Mouse (Mus musculus) thymus, postnatal 14 days (tissue): Measurements from ENCODE around the gene Rbpjl.
A peak's percentile ranks its signal among the peaks of the same experiment; 100 is the strongest.

ENCODE experiments used
- DNase-seq: peaks from one replicate; pipeline ENCODE4 v3.0.0; 2021

Gene Rbpjl

DNA sequence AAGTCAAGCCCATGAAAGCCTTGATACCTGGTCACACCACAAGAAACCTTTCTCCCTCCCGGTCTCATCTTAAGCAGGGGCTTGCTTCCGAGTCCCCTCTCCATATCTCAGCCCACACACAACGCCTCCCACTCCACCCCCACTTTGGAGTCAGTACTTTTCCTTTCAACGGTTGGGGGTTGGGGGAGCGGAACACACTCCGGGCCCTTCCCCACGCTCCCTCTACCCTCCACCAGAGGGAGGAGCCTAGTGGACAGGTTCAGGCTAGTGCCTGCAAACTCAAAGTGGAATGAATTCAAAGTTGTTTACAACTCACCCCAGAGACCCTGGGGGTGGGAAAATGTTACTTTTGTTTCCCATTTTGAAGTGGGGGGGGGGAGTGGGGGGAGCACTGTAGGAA is 27.8 kb downstream of the Rbpjl start:
- peak; percentile 26 for DNase-seq

DNA sequence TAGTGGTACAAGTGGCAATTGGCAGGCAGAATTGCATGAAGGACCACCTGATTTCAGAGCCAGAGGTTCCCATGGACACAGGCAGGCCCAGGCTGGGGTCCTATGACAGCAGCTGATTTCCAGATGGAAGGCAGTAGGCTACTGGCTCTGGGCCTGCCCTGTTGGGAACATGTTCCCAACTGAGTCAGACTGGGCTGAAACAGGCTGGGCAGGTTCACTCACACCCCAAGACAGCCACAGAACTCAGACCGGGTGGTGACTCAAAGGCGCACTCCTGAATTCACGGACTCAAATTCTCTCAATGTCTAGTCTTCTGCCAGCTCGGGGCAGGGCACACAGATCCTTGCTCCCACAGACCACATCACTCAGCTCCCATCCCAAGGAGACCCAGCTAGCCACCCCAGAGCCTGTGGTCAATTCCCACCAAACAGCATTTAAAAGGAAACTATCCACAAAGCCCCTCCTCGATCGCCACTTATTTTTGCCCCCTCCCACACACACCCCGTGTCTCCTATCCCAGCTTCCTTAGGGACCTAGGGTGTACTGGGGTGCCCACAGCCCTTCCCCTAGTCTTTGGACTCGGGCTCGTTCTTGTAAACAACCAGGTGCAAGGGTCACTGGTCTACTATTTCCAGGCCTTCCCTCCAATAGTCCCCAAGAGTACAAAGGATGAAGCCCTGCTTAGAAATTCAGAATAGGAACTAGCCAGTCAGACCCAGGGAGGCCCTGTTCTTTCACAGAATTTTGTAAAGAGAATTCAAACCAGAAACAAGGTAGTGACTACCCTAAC is 28.9 kb downstream of the Rbpjl start:
- DNase-seq: no peak

DNA sequence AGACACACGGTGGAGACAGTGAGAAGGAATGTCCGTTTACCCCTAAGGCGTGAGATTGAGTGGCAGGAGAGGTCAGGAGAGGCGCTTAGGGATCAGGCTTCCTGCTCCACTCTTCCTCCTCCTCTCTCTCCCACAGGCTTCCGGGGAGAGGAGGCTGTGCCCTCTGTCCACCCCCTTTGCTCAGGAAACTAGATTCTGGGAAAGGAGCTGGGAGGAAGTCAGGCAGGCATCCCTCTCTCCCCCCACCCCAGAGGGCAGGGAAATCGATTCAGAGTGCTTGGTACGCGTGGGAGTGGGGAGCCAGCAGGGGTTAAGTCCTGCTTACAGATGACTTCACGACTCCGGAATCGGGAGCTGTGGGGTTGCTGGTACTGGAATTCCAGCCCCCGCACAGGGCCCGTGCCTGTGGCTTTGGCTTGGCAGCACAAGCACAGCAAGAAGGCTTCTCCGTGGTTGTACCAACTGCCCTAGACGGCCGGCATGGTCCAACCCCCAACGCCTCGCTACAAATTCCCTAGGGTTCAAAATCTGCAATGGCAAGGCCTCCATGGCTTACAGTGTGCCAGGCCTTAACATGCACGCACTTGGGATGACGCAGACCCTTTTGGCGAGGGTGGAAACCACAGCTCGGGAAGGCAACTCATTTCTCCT is 29.7 kb downstream of the Rbpjl start:
- DNase-seq: no peak

GRCm38 (mm10) chr2:164433278-164433895 is 30.4 kb downstream of the Rbpjl start:
- DNase-seq: no peak

DNA sequence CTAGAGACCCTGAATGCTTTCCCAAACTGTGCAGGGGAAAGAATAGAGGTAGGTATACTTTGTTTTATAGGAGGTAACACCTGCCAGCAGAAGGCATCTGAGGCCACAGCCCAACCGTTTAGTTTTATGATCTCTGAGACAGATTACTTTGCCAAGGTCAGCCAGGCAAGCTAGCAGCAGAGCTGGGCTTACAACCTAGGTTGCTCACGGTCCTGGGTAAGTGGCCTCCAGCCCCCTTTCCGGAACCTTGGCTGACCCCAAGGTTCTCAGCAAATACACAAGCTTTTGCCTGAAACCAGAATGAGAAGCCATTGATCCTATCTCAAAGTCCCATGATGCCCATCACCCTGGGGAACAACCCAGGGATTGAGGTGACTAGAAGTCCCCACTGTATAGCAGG is 31.7 kb downstream of the Rbpjl start:
- no peak for DNase-seq

GRCm38 (mm10) chr2:164435216-164436090 is 32.5 kb downstream of the Rbpjl start:
- DNase-seq: no peak

DNA sequence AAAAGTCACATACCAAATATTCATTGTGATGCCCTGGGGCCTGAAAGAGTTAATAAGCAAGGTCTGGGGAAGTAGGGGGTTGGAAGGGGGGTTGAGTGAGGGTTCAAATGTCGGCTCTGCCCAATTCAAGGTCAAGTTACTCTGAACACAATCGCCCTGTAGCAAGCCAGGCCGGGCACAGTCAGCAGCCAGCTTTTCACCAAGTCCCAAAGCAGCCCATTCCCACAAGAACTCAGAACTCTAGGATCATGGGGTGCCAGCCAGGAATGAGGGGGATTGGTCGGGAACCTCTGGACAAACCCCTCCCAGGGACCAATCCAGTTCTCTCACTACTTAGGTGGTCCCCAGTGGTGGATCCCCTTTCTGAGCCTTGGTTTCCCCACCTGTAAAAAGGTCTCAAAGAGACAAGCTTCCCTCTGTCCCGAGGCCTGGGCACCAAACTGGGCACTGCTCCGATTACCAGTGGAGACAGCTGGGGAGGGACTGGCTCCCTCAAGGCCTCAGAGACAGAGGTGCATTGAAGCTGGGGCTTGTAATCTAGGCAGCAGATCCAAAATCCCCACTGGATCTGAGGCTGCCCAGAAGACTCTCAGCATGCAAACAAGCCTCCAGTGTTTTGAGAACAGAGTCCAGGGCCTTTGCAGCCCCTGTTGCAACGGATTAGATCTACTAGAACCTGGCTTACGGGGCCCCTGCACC is 33.4 kb downstream of the Rbpjl start:
- DNase-seq: no peak

DNA sequence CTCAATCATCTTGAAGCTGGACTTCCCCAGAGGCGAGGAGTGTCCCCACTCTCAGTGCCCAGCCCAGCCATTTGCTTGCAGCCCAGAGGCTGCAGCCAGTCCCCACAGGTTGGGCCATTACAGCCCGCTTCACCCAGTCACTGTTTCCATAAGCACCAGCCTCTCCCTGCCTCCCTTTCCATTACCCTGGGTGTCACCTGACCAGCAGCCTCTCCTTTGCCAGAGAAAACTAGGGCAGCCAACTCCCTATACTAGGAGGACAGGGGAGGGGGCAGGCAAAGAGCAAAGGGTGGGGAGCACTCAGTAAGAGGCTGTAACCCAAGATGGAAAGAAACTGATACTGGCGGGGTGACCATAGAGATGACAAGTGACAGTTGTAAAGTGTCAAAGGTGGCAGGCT is 34.0 kb downstream of the Rbpjl start:
- DNase-seq: no peak

DNA sequence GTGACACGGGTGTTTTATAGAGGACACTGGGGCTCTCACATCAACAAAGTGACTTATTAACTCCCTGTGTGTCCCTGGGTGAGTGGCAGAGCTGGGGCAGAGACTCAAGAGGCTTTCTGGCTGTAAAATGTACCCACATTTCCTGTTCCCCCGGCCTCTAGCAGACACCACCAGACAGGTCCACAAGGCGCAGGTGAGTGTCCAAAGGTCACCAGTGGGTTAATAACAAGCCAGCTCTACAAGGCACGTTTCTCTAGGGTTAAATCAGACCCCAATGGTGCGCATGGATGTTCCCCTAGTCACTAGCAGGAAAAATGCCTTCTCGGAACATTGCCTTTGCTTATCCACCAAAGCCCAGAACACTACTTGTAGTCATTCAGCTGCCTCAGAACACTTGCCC is 34.8 kb downstream of the Rbpjl start:
- no peak for DNase-seq

- DNase-seq: no peak
Measured at GRCm38 (mm10) chr2:164438257-164438656, 35.3 kb downstream of the Rbpjl start.

- DNase-seq: no peak
Measured at GRCm38 (mm10) chr2:164439001-164439421, 36.1 kb downstream of the Rbpjl start.

GRCm38 (mm10) chr2:164440314-164440713 is 37.4 kb downstream of the Rbpjl start:
- no peak for DNase-seq

DNA sequence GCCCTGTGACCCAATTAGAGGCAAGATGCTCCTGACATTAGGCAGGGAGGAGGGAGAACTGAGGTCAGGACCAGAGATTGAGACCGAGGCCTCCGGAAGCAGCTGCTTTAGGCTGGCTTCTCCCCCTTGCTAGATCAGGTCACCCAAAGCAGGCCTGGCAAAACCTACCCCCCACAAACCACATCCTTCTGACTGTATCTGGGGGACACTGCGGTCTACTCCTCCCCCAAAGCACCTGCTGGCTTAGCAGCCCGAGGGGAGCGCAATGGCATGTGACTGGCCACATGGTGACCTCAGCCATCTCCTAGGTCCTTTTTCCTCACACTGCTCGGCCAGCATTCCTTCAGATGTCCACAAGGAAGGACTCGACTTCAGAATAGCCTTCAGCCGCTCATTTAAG is 38.2 kb downstream of the Rbpjl start:
- peak; percentile 72 for DNase-seq

GRCm38 (mm10) chr2:164441731-164442130 is 38.8 kb downstream of the Rbpjl start:
- DNase-seq: no peak

DNA sequence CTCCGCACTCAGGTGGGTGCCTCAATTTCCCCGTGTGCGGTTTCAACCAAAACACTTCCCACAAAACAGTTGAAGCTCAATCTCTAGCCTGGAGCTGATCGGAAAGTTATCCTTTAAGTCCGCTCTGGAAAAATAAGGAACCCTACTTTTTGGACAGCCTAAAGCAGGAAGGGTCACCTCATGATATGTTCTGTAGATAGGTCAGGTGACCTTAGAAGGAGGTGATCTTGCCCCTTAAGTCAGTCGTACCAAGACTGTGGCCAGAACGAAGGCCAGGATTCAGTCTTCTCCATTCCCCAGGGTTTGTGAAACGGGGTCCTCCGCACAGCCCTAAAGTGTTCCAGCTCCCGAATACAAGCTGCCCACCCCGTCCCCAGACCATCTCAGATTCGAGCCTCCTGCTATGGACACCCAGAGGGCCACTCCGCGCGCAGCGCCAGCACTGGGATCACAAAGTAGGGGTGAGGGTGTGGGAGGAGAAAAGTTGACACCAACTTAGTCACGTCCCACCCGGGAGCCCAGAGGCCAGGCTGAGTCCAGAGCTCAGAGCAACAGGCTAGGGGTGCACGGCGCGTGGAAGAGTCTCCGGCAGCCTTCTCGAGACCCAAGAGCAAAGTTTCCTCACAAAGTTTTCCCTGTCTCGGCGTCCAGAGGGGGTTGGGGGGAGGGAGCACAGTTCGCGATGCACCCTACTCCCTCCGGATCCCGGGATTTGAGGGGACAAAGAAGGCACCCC is 39.5 kb downstream of the Rbpjl start:
- DNase-seq: peak; percentile 20

GRCm38 (mm10) chr2:164443051-164443437 is 40.1 kb downstream of the Rbpjl start:
- DNase-seq: peak; percentile 68

GRCm38 (mm10) chr2:164443460-164444000 is 40.6 kb downstream of the Rbpjl start, which contains the start of gene Sdc4:
Gene Sdc4 (minus strand): TSS chr2:164443887.
- DNase-seq: no peak

DNA sequence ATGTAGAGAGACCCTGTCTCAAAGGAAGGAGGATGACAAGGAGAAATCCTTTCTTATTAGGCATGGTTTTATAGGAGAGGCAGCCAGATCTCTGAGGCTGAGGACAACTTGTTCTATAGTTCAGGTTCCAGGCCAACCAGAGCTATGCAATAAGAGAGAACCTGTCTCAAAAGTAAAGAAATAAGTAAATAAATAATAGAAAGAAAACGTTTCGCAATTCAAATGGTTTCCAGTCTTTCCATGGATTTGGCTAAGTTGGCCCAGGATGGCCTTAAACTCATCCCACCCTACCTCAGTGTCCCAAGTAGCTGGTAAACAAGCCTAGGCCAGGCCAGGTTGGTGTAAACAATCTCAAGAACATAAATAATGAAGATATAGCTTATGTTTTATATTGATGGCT is 41.8 kb downstream of the Rbpjl start:
- no peak for DNase-seq

DNA sequence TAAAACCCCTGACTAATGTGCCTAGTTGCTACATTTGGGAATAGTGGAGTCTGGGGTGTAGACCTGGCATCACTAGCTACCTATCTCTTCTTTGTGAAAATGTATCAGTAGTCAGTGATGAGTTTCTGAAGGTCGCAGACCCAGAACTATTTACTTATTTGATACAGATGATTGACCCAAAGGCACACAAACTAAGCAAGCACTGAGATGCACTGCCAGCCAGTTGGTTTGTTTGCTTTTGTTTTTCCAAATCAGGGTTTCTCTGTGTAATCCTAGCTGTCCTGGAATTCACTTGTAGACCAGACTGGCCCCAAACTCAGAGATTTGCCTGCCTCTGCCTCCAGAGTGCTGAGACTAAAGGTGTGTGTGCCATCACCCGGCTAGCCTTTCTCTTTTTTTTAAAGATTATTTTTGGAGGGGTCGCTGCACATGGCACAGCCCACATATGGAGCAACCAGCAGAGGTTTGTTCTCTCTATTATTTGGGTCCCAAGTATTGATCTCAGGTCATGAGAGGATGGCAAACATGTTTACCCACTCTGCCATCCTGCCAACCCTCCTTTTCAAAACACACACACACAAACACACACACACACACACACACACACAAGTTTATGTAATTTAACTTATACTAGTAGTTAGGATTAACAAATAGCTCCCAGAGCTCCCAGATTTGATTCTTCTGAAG is 42.6 kb downstream of the Rbpjl start:
- DNase-seq: no peak

DNA sequence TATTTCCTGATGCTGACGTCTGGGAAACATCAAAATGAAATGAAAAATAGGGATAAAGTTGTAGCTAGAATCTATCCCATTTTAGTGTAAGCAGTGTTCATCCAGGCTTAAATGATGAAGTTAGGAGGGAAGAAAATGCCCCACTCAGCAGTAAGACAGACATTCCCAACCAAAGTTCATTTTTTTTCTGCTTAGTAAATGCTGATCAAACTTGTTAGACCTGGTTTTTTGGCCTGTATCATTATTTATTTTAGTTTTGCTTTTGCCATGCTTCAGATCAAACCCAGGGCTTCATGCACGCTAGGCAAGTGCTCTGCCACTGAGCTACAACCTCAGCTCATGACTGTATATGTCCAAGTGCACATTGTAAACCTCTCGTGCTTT is 43.1 kb downstream of the Rbpjl start:
- DNase-seq: no peak

- DNase-seq: no peak
Measured at GRCm38 (mm10) chr2:164448140-164448539, 45.2 kb downstream of the Rbpjl start.
